Mouse (Mus musculus) adrenal gland, postnatal 0 days (tissue): ENCODE measurements around the gene Lipm. TPM values are rescaled to one million over a fixed set of nuclear protein-coding genes. Genes with fewer than 3 reads are reported as not detected.

ENCODE experiments used
- microRNA-seq: library from miRNA; unstranded; fragments of <30 nt; microRNA quantifications from one replicate; pipeline ENCODE4, GENCODE M21; 2016; ENCODE audit warnings: borderline replicate concordance; ENCODE audit not compliant: insufficient number of aligned reads
- polyA plus RNA-seq: library from polyadenylated mRNA; unstranded; fragments of >200 nt; fragmentation: Nextera tagmentation; extraction: Ambion mirVana; gene quantifications from 2 replicates; pipeline ENCODE4 v1.2.1, GENCODE M21; 2015

The Lipm gene
- polyA plus RNA-seq: 0.14 TPM in 1 of 2 replicates, not detected in the other

DNA sequence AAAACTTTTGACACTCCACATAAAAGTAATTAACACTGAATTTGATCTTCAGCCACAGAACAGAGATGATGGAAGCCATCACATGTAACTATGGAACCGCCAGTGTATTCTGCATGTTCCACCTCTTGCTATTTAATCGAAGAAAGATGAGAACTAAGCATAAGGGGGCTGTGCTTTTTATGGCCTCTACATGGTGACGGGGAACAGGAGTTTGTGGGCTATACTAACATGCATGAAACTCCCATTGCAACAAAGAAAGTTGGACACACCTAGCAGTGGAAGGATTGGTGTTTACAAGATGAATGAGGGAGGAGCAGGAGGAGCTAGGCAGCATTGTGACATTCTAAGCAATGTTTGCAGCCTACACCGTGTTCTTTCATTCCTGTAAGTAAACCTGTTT lies at the start of gene Lipm:
Lipm (plus strand) TSS at position 301 of the 400 bp plus-strand sequence.

DNA sequence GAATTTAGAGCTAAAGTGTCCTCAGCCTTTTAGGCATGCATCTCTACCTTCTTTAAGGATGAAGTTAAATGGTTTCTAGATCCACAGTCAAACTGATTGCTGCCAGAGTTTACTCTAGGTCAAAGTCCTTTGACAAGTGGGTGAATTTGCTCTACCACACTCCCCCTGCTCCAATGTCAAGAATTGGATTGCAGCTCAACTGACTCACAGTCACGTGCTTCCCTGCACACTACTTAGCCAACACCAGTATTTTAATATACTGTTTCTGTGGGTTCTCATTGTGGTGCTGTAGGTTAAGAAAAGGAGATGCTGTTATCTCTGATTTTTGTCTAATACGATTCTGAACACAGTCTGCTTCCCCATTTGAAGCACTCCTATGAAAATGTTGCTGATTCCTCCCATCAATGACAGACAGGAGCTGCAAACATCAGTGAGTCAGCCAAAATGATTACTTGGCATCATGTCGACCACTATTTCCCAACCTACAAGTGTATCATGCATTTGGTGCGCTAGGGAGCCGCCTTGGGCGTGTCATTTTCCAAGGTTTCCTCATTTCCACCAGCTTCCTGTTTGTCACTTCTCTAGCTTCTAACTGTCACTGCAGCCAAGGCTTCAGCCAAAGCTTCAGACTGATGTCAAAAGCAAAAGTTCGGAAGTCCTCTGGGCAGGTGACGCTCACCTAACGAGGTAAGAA lies 33.8 kb upstream of the Lipm start, which contains the start of gene Lipn:
Lipn (plus strand) TSS at position 580 of the 694 bp plus-strand sequence.

DNA sequence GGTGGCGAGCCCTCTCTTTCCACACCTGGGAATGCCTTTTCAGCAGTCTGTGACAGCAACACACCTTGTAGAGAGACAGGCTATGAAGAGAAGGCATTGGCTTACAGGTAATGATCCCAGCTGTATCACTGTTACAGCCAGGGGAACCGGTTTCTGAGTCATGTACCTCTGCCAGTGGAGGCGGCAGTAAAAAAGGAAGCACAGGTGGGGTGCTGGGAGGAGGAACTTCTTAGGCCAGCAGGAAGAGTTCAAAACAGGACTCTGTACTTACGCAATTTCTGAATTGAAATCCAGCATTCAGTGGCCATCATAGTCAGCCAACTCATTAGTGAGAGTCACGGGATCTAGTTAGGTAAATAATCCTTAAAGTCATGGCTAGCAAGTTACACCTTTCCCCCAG lies 65.2 kb downstream of the Lipm start, which contains the start of gene Ankrd22:
Ankrd22 (minus strand) TSS at position 163 of the 400 bp plus-strand sequence.

Small RNAs within 50 kb of the gene (microRNA-seq; reads per million reads assigned to microRNA genes)
- not detected for gene Gm23334

Other genes with a start within 250 kb of the Lipm start
- gene Lipf, start 139.7 kb upstream of the Lipm start, polyA plus RNA-seq: not detected in 2 replicates
- gene Lipk, start 92.6 kb upstream of the Lipm start, polyA plus RNA-seq: 0.54 TPM in 2 replicates
- gene Lipn, start 33.6 kb upstream of the Lipm start, polyA plus RNA-seq: 0.51 and 0.74 TPM in 2 replicates
- not detected in 2 replicates for gene Ankrd22, start 65.1 kb downstream of the Lipm start, polyA plus RNA-seq
- 6.5 and 7.4 TPM in 2 replicates for gene Stambpl1, start 91.3 kb downstream of the Lipm start, polyA plus RNA-seq
- gene Acta2, start 154.7 kb downstream of the Lipm start, polyA plus RNA-seq: 42.7 and 55.0 TPM in 2 replicates
- gene Fas, start 189.7 kb downstream of the Lipm start, polyA plus RNA-seq: 13.3 and 13.9 TPM in 2 replicates